Mouse (Mus musculus): ENCODE measurements around the gene Atp5g3. TPM values are rescaled to one million over a fixed set of nuclear protein-coding genes. Genes with fewer than 3 reads are reported as not detected.
"Not testable (repeated sequence)": the region's sequence is repeated elsewhere in the genome, so short reads cannot be mapped to it uniquely, and the experiment has no call there.

Atp5g3 gene
- polyA plus RNA-seq, 1 experiment from 2014 or later = 886 TPM

DNA sequence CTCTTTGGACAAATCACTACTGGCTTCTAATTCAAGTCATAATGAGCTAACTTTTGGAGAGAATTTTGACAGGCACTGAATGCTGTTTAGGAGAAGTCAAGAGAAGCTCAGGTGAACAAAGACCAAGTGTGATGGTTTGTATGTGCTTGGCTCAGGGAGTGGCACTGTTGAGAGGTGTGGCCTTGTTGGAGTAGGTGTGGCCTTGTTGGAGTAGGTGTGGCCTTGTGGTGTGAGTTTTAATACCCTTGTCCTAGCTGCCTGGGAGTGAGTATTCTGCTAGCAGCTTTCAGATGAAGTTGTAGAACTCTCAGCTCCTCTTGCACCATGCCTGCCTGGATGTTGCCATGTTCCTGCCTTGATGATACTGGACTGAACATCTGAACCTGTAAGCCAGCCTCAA, 6.4 kb downstream of the Atp5g3 start:
- H3K36me3 ChIP-seq (ENCODE audit: control insufficient read depth, insufficient read depth, low read length) = peaks cover 17% of the 10 kb centered on the region

DNA sequence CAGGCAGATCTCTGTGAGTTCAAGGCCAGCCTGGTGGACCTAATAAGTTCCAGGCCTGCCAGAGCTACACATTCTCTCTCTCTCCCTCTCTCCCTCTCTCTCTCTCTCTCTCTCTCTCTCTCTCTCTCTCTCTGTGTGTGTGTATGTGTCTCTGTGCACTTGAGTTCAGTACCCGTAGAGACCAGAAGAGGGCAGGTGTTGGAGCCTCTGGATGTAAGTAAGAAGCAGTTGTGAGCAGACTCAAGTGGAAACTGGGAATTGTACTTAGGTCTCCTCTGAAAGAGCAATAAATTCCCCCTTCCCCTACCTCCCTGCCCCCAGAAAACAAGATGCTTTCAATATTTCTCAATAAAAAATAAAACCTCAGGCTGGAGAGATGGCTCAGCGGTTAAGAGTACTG, 7.6 kb downstream of the Atp5g3 start:
- Histone ChIP-seq H3K27ac (ENCODE audit: low read depth, low read length) (no peak overlapping the region), H3K27me3 (ENCODE audit: control insufficient read depth, insufficient read depth, low read length) (no peaks in the 10 kb centered on the region), H3K9me3 (ENCODE audit: control insufficient read depth, low read length) (no peaks in the 10 kb centered on the region), H3K9ac (ENCODE audit: low read length) (no peak overlapping the region), H3K4me3 (ENCODE audit: low read depth, low read length) (no peak overlapping the region), H3K4me1 (ENCODE audit: control insufficient read depth, insufficient read depth, low read length) (no peaks in the 10 kb centered on the region), H3K4me2 (no peak overlapping the region), H3K36me3 (ENCODE audit: control insufficient read depth, insufficient read depth, low read length) (peaks cover 10% of the 10 kb centered on the region)
- no peak for DNase-seq (ENCODE audit: low spot score, missing footprints)
- 97% methylated on average over 2 of the region's 2 CpGs for WGBS
- no peak for ATAC-seq (ENCODE audit: low FRiP score)

More for the DNA sequence above, 6.4 kb downstream of the Atp5g3 start:
- DNase-seq (ENCODE audit: low spot score, missing footprints) = peak; percentile 77
- not testable (repeated sequence) for H3K9ac ChIP-seq (ENCODE audit: low read length); H3K4me2 ChIP-seq; H3K4me1 ChIP-seq (ENCODE audit: control insufficient read depth, insufficient read depth, low read length); ATAC-seq (ENCODE audit: low FRiP score); H3K4me3 ChIP-seq (ENCODE audit: low read depth, low read length); H3K27ac ChIP-seq (ENCODE audit: low read depth, low read length); H3K27me3 ChIP-seq (ENCODE audit: control insufficient read depth, insufficient read depth, low read length); H3K9me3 ChIP-seq (ENCODE audit: control insufficient read depth, low read length)

DNA sequence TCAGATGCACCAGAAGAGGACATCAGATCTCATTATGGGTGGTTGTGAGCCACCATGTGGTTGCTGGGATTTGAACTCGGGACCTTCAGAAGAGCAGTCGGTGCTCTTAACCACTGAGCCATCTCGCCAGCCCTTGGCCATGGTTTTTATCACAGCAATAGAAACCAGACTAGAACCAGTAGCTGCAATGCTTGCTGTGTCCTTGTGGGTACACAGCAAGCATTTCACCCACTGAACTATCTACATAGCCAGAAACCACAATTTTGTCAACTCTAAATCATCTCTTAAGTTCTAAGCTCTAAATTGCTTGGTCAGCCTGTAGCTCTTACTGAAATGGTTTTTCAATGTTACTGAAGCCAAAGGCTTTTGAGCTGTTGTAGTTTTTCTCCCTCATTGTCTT, 8.8 kb downstream of the Atp5g3 start:
- not testable (repeated sequence) for H3K27ac ChIP-seq (ENCODE audit: low read depth, low read length); H3K36me3 ChIP-seq (ENCODE audit: control insufficient read depth, insufficient read depth, low read length); H3K4me1 ChIP-seq (ENCODE audit: control insufficient read depth, insufficient read depth, low read length); DNase-seq (ENCODE audit: low spot score, missing footprints); H3K4me2 ChIP-seq; H3K9me3 ChIP-seq (ENCODE audit: control insufficient read depth, low read length); H3K9ac ChIP-seq (ENCODE audit: low read length); ATAC-seq (ENCODE audit: low FRiP score); H3K27me3 ChIP-seq (ENCODE audit: control insufficient read depth, insufficient read depth, low read length); H3K4me3 ChIP-seq (ENCODE audit: low read depth, low read length)
- WGBS = 88% methylated on average over 3 of the region's 3 CpGs

DNA sequence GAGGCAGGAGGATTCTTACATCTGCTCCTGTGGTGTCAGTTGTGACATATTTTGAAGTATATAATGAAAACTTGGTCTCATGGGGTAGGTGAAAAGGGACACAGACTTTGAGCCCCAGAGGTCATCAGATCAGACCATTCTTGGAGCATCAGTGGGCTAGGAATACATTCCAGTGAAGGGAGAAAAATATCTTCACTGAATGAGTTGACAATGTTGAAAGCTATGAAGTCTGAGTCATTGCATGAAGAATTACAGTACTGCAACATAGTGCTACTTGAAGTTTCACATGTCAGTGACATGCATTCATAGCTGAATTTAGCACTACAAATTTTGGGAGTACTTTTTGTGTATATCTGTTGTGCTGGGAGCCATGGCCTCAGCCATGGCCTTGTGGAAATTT, 10.0 kb downstream of the Atp5g3 start:
- Histone ChIP-seq H3K27ac (ENCODE audit: low read depth, low read length) (no peak overlapping the region), H3K9ac (ENCODE audit: low read length) (no peak overlapping the region), H3K36me3 (ENCODE audit: control insufficient read depth, insufficient read depth, low read length) (no peaks in the 10 kb centered on the region), H3K4me2 (no peak overlapping the region), H3K27me3 (ENCODE audit: control insufficient read depth, insufficient read depth, low read length) (no peaks in the 10 kb centered on the region), H3K9me3 (ENCODE audit: control insufficient read depth, low read length) (no peaks in the 10 kb centered on the region), H3K4me1 (ENCODE audit: control insufficient read depth, insufficient read depth, low read length) (no peaks in the 10 kb centered on the region), H3K4me3 (ENCODE audit: low read depth, low read length) (no peak overlapping the region)
- no peak for ATAC-seq (ENCODE audit: low FRiP score)
- DNase-seq (ENCODE audit: low spot score, missing footprints) = peak; percentile 75

DNA sequence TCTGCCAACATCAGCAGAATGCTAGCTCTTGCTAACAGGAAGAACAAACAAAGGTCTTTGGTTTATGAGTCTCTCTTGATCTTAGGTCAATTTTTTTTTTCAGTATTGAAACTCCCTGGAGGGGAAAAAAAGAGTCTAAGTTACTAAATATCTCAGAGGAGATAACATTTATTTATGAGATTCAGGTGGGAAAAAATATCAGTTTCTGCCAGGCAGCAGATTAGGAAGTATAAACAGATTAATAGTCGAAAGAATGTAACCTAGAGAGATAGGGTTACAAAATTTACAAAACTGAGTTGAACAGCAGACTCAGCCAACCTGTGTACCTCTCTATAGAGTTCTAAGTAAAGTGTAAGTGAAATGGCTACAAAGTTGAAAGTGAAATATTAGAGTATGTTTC, 10.8 kb downstream of the Atp5g3 start:
- 80% methylated on average over 1 of the region's 1 CpGs for WGBS
- Histone ChIP-seq H3K9me3 (ENCODE audit: control insufficient read depth, low read length) (no peaks in the 10 kb centered on the region), H3K9ac (ENCODE audit: low read length) (no peak overlapping the region), H3K27ac (ENCODE audit: low read depth, low read length) (no peak overlapping the region), H3K4me3 (ENCODE audit: low read depth, low read length) (no peak overlapping the region), H3K27me3 (ENCODE audit: control insufficient read depth, insufficient read depth, low read length) (no peaks in the 10 kb centered on the region), H3K4me1 (ENCODE audit: control insufficient read depth, insufficient read depth, low read length) (no peaks in the 10 kb centered on the region), H3K36me3 (ENCODE audit: control insufficient read depth, insufficient read depth, low read length) (no peaks in the 10 kb centered on the region), H3K4me2 (no peak overlapping the region)
- ATAC-seq (ENCODE audit: low FRiP score) (no peak), DNase-seq (ENCODE audit: low spot score, missing footprints) (peak; percentile 37)

DNA sequence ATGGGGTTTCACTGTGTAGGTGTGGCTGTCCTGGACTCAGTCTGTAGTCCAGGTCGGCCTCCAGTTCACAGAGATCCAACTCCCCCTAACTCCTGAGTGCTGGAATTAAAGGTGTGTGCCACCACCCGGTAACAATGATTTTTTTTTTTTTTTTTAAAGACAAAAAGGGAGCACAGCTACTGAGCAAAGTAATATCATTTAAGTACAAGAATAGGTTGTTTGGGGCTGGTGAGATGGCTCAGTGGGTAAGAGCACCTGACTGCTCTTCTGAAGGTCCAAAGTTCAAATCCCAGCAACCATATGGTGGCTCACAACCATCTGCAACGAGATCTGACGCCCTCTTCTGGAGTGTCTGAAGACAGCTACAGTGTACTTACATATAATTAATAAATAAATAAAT, 14.2 kb downstream of the Atp5g3 start:
- H3K4me3 ChIP-seq (ENCODE audit: low read depth, low read length); H3K4me1 ChIP-seq (ENCODE audit: control insufficient read depth, insufficient read depth, low read length); H3K27ac ChIP-seq (ENCODE audit: low read depth, low read length); H3K9me3 ChIP-seq (ENCODE audit: control insufficient read depth, low read length); H3K27me3 ChIP-seq (ENCODE audit: control insufficient read depth, insufficient read depth, low read length); DNase-seq (ENCODE audit: low spot score, missing footprints); ATAC-seq (ENCODE audit: low FRiP score); H3K4me2 ChIP-seq; H3K9ac ChIP-seq (ENCODE audit: low read length); H3K36me3 ChIP-seq (ENCODE audit: control insufficient read depth, insufficient read depth, low read length): not testable (repeated sequence)
- WGBS = 68% methylated on average over 4 of the region's 4 CpGs

DNA sequence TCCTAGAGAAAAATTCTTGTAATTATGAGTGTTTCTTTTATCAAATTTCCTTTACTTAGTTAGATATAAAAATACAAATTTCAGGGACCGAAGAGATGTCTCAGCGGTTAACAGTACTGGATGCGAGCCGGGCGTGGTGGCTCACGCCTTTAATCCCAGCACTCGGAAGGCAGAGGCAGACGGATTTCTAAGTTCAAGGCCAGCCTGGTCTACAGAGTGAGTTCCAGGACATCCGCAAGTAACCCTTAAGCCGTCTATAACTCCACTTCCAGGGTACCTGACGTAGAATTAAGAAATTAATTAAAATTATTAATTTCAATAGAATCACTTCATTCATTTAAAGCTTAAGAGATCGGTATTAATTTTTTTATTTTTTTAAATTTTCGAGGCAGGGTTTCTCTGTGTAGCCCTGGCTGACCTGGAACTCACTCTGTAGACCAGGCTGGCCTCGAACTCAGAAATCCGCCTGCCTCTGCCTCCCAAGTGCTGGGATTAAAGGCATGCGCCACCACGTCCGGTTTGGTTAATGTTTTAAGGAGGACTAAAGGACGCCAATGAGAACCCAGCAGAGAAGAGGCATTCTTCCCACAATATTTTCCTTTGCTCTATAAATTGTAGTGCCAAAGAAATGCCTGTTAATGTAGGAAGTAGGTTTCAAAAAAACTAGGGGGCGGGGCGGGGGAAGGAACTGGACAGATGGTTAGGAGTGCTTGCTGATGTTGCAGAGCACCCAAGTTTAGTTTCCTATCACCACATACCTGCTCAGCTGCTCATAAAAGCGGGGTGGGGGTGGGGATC, 17.5 kb downstream of the Atp5g3 start:
- no peaks in the 10 kb centered on the region for H3K27me3 ChIP-seq (ENCODE audit: control insufficient read depth, insufficient read depth, low read length)
- H3K9ac ChIP-seq (ENCODE audit: low read length) = peak overlapping the region; percentile 80

DNA sequence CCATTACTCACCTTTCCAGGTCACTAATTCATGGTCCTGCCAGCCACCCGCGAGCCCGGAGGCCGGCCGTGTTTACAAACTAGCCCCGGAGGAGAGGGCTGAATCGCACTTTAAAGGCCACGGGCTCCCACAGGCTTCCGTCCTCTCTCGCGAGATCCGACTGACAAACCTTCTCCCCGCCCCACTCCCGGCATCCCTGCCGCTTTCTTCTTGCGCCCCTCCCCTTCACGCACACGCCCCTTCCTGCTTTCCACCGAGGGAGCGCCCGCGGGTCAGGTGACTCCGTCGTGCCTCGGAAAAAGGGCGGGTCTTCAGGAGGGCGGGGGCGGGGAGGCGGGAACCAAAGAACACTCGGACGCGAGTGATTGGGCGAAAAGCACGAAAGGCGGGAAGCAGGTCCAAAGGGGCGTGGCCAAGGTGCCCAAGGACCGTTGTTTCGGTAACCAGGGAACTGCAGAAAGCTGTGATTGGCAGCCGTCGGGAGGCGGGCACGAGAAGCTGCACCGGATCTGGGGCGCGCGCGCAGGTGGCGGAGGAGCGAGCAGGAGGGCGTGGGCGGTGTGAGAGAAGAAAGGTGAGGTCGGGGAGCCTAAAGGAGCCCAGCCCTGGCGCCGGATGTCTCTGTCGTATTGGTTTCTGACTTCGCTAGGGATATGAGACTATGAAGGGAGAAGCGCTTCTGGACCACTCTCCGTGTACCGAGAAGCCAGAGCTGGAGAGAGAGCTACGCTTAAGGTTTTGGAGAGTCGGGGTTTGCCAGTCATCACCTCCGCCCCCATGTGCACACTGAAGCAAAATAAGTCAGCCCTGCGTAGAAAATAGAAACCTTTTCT, 18.4 kb downstream of the Atp5g3 start, which contains the start of gene Atf2:
Gene Atf2 (minus strand): TSS at position 176 of the 833 bp plus-strand sequence.
- H3K27me3 ChIP-seq (ENCODE audit: control insufficient read depth, insufficient read depth, low read length) = no peaks in the 10 kb centered on the region
- peak; percentile 99 for DNase-seq (ENCODE audit: low spot score, missing footprints)
- under 1% methylated on average over 63 of the region's 63 CpGs for WGBS
- peak within 1 kb of the TSS; percentile 94 for H3K9ac ChIP-seq (ENCODE audit: low read length)
- no peaks in the 10 kb centered on the region for H3K9me3 ChIP-seq (ENCODE audit: control insufficient read depth, low read length)
- H3K4me2 ChIP-seq = peak within 1 kb of the TSS; percentile 72
- H3K4me3 ChIP-seq (ENCODE audit: low read depth, low read length) = peak within 1 kb of the TSS; percentile 76
- peak within 1 kb of the TSS; percentile 80 for H3K27ac ChIP-seq (ENCODE audit: low read depth, low read length)
- ATAC-seq (ENCODE audit: low FRiP score) = peak; percentile 96
- no peaks in the 10 kb centered on the region; the same call in 1 of the 2 replicates for H3K36me3 ChIP-seq (ENCODE audit: control insufficient read depth, insufficient read depth, low read length)
- 0 out of 2 replicates have a peak, but pooled peaks cover 5% of the 10 kb centered on the region for H3K4me1 ChIP-seq (ENCODE audit: control insufficient read depth, insufficient read depth, low read length)

More for the DNA sequence above, 17.5 kb downstream of the Atp5g3 start:
- H3K36me3 ChIP-seq (ENCODE audit: control insufficient read depth, insufficient read depth, low read length) = no peaks in the 10 kb centered on the region; the same call in 1 of the 2 replicates
- peak overlapping the region; percentile 67 for H3K27ac ChIP-seq (ENCODE audit: low read depth, low read length)
- ATAC-seq (ENCODE audit: low FRiP score) = no peak
- peak; percentile 70 for DNase-seq (ENCODE audit: low spot score, missing footprints)
- peak overlapping the region; percentile 76 for H3K4me3 ChIP-seq (ENCODE audit: low read depth, low read length)
- H3K4me1 ChIP-seq (ENCODE audit: control insufficient read depth, insufficient read depth, low read length) = 0 out of 2 replicates have a peak, but pooled peaks cover 5% of the 10 kb centered on the region
- no peaks in the 10 kb centered on the region for H3K9me3 ChIP-seq (ENCODE audit: control insufficient read depth, low read length)
- peak overlapping the region; percentile 50 for H3K4me2 ChIP-seq
- 69% methylated on average over 22 of the region's 22 CpGs for WGBS

Data from midbrain, embryonic 11.5 days (tissue).